Mouse (Mus musculus): ENCODE data around the gene Rnaseh2a.

Gene Rnaseh2a

DNA sequence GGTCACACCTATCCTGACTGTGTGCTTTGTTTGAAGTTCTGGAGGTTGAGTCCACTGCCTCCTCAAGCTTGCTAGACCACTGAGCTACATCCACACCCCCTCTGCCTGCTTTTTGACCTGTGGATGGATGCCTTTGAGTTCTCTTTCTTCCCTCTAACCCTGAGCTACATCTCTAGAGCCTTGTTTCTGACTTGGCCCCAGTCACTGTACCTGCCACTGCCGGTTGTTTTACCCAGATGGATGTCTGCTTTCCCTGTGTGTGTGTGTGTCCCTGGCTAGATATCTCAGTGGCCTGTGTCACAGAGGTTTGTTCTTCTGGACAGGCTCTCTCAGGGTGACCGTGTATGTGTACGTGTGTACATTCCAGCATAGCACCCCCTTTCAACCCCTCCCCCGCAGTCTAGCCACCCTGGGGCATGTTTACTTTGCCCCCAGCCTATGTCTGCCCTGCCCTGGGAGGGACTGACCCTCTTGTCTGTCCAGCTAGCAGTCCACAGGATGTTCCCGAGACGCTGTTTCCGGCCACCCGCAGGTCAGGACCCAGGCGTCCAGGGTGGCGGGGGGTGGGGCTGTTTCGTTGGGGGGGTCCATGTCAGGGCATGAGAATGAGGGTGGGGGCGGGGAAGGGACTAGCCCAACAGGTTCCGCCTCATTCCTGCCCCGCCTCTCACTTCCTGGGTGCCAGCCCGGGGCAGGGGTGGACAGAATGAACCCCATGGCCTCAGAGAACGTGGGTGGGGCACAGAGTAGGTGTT, 14.9 kb upstream of the Rnaseh2a start:
- no peak for DNase-seq (ENCODE audit: low read depth)

DNA sequence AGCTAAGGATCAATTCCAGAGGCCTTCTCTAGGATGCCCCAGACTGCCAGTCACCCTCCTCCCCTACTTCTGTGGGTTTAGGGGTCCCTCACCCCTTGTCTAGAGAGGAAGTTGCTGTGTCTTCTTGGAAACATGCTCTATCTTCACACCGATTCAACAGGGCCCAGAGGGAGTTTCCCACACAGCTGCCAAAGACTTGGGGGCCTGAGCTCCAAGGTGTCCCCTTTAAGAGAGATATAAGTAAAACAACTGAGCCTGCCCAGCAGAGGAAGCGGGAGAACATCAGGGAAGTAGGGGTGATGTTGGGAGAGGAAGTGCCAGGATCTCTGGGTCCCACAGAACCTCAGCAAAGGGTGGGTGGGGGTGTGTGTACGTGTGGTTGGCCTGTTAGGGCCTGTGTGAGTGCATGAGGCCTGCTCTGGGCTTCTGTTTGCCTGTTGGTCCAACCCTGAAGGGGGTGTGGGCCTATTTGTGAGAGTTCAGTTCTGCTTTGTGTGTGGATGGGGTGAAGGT, 13.0 kb upstream of the Rnaseh2a start:
- no peak for DNase-seq (ENCODE audit: low read depth)

DNA sequence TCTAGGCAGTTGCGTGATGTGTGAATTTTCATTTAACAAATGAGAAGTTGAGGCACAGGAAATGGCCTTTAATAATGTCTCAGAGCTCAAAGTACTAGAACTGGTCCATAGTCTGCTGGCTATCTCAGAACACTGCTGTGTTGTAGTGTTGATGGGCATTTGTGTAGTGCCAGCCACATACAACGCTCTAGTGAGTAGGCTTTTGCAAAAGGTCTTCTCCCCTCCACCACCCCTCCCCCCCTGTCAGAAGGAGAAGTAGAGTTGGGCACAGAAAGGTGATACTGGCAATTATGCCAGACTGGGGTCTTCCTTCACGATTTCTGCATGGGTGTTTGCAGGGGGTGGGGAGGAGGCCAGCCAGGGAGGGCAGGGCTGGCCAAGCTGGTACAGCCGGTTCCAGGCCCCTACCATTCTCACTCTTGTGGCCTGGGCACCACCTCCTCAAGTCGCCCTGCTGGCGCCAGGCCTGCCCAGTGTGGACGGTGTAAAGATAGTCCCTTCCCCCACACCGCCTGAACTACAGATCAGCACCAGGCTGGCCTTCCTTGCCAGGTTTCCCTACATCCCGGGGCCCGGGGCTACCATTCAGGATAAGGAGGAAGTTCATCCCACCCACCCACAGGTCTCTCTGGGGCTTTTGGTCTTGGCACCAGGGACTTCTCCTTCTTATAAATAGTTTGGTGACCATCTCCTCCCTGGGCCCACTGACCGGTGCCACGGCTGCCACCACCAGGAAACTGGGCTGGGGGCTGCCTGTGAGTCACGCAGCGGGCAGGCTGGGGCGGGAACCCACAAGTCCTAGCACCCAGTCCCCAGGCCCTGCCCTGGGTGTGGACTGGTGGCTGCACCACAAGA, 12.3 kb upstream of the Rnaseh2a start:
- DNase-seq (ENCODE audit: low read depth) = no peak

DNA sequence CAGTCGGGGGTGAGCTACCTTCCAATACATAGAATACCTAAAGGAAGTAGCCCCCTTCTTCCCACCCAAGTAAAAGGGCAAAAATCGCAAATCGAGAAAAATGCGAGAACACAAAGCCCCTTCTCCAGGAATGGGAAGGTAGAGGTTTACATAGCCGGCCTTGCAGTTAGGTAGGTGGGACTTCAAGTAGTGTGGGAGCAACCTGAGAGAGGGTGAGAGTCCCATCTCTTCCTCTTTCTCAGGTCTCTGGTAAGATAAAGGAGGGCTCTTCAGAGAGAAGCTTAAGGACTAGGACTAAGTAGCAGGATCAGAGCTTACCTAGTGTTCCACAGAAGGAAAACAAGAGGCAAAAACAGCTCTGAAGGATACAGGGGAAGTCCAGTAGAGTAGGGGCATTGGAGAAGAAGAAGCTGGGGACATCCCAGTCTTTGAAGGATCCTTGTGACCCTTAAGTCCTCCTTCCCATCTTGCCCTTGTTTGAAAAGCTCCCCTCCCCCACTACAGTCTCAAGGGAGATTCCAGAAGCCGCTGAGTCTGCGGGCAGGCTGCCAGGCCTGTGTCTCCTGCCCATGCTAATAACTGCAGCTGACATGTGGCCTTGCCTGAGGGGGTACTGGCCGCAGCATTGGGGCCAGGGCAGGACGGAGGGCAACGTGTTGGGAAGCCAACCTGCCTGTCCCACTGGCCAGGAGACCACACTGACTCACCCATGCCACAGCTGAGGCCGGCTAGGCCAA, 11.2 kb upstream of the Rnaseh2a start:
- no peak for DNase-seq (ENCODE audit: low read depth)

DNA sequence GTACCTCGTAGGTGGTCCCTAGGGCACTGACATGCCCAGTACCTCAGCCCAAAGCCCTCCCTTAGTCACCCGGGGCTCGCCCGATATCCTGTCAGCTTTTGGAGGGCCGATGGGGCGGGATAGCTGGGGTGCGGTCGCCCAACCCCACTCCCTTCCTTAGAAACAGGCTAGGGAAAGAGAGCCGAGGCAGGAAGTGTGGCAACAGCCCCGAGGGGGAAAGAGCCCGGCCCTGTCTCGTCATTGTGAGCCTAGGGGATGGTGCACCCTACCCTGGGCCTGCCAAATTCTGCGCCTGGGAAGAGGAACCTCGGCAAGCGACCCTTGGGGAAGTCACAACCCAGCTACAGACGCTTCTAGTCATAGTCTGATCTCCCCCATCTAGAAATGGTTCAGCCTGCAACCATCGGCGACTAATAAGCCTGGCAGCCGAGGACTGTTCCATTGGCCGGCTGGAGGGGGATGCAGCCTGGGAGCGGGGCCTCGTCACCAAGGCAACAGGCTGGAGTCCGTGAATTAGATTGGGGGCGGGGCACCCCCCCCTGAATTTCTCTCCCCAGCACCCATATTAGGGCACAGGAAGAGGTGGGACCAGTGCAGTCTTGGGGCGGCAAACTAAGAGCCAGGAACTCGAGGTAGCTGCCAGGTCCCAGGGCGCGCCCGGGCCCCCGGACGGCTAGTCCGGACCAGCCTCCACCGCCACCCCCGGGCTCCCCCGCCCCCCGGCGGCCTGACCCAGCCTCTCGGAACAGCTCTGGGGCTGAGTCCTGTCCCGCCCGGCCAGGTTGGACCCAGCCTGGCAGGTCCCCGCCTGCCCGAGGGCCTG, 10.2 kb upstream of the Rnaseh2a start:
- peak; percentile 91 for DNase-seq (ENCODE audit: low read depth)

DNA sequence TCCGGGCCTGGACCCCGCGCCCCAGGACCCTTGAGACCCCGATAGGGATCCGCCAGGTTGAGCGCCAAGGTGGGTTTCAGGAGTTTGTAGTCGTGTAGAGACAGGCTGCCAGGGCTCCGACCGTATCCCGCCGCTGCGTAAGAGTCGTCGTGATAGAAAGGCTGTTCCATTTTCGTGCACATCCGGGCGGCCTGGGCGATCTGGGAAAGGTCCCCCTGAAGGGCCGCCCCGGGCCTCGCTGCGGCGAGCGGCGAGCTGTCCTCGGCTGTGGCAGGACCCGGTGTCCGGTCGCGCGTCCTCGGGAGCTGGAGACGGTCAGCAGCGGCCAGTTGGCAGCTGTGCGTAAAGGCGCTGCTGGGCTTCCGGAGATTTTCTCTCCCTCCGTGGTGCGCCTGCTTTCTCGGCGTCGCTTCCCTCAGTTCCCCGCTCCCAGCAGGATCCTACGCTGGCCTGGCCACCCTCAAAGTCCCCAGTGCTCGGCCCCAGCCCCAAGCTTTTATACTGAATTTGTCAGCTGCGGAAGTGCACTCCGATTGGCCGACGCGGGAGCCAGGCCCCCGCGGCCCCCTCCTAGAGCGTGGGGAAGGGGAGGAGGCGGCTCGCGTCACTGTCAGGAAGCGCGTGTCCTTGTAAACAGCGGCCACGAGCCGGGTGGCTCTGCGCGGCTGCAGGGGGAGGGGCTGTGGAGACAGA, 8.8 kb upstream of the Rnaseh2a start, which contains the start of gene Junb:
Gene Junb, minus strand, starts transcription at position 471 of the 693 bp plus-strand sequence.
- peak; percentile 94 for DNase-seq (ENCODE audit: low read depth)

DNA sequence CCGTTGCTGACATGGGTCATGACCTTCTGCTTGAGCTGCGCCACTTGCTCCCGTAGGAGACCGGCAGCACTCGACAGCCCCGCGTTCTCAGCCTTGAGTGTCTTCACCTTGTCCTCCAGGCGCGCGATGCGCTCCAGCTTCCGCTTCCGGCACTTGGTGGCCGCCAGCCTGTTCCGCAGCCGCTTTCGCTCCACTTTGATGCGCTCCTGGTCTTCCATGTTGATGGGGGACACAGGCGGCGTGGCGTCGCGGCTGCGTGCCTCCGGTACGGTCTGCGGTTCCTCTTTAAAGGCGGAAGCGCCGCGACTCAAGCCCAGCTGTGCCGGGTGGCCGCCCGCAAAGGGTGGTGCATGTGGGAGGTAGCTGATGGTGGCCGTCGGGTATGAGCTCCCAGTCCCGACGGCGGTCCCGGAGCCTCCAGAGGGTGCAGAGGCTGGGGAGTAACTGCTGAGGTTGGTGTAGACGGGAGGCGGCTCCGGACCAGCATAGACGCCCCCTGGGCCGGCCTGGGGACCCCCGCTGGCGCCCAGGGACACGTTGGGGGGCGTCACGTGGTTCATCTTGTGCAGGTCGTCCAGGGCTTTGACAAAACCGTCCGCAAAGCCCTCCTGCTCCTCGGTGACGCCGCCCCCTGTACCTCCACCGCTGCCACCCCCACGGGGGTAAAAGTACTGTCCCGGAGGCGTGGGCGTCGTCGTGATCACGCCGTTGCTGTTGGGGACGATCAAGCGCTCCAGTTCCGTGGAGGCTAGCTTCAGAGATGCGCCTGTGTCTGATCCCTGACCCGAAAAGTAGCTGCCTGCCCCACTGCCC, 8.1 kb upstream of the Rnaseh2a start:
- no peak for DNase-seq (ENCODE audit: low read depth)

DNA sequence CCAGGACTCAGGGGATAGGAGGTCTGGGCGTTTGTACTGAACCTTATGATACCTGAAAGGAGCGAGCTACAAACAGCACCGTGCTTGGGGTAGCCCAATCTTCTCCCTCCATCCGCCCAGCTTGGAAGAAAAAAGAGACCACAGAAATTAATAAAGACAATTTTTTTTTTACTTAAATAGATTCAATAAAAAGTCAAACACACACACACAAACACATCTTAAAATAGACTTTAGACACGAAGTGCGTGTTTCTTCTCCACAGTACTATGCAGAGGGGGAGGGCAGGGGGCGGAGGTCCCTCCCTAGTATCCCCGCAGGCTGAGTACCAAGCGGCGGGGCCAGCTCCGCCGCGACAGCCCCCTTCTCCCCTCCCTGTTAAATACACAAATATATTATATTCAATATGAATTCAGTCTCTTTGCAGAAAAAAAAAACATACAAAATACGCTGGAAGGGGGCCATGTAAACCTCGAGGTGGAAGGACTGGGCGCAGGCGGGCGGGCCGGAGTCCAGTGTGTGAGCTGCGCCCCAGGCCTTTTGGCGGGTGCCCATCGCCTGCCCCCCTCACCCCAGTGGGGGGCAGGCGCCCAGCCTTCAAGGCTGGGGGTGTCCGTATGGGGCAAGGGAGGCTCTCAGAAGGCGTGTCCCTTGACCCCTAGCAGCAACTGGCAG, 7.3 kb upstream of the Rnaseh2a start:
- DNase-seq (ENCODE audit: low read depth) = no peak

DNA sequence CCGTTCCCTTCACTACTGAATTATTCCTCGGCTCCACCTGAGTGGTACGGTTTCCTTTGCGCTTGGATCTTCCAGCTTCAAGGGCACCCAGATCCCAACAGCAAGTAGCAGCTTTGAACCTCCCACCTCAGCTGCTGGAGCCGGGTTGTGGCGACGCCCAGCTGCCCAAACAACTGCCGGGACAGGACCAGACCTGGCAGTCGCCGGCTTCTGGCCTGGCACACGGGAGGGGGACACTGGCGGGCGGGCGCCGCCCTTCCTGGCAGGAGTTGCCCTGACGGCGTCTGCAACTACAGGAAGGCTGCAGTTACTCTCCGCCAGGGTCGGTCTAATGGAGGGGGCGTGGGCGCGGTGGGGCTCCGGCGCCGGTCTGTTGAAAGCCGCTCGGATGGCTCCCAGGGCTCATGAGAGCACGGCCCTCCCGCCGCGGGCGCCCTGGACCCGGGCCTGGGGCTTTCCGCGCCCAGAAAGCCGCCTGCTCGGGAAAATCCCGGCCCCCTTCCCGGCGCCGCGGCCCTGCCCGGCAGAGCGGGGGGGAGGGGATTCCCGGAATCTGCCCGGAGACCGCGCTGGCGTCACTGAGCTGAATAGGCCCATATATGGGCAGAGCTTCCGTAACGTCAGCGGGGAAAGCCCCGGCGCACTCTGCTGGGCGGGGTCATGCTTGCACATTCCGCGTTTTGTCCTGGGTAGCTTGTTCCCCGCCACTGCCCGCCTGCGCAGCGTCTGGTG, 6.6 kb upstream of the Rnaseh2a start:
- peak; percentile 92 for DNase-seq (ENCODE audit: low read depth)

DNA sequence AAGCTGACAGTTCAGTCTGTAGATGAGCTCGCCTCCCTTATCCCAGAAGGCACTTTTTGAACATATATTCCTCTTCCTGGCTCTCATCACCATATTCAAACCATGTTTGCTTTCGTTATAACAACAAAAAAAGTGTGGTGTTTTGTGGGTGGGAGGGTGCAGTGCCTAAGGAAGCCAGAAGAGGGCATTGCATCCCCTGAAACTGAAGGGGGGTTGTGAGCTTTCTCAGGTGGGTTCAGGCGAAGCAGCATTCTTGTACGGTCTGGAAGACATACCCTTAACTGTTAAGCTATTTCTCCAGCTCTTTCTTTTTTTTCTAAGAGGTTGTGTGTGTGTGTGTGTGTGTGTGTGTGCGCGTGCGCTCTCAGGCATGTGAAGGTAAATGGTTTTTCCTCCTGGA, 5.9 kb upstream of the Rnaseh2a start:
- DNase-seq (ENCODE audit: low read depth) = no peak

DNA sequence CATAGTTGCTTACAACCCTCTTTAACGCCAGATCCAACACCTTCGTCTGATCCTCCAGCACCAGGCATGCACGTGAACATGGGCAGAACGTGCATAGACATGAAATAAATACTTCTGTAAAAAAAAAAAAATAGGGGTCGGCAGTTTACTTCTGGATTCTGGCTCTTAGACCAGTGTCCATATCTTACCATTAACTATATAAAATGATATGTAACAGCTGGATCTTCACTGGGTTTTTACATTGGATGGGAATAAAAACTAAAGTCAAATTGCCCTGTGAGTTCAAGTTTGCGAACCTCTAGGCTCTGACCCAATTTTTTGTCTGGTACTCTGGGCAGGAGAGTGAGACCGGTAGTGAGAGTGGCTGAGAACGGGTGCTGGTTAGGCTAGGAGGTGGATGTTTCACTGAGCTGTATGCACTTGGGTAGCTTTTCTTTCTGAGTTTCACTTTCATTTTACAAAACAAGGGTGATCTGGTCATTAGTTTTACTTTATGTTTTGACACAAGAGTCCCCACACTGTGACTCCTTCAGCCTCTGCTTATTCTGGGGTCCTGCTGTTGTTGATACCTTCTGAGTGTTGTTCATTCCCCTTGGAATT, 5.1 kb upstream of the Rnaseh2a start:
- DNase-seq (ENCODE audit: low read depth) = no peak

DNA sequence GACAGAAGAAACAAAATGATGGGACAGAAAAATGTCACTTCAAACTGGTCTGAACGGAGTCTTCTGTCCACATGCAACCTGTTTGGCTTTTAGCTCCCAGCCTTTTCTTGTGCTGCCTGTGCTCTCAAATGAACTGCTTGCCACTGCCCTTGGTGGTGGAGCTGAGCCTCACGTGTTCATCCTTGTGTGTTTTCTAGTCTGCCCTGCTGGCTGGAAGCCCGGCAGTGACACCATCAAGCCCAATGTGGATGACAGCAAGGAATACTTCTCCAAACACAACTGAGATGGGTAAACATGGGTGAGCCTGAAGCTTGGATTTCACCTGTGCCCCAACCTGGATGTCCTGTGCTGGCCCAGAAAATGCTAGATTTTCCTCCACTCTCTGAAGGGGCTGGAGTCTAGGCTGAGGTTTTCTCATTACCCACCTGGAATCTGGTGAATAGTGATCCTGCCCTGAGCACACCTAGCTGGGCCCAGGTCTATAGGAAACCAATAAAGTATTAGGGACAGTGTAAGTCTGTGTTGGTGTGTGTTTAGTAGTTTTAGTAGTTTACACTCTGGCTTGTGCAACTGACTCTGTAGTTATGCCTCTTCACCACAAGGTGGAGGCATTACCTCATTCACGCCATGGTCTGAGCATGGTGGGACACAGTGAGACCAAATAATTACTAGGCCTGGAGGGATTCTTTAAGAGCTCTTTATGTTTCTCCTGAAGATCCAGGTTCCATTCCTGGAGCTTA, 4.4 kb upstream of the Rnaseh2a start:
- no peak for DNase-seq (ENCODE audit: low read depth)

DNA sequence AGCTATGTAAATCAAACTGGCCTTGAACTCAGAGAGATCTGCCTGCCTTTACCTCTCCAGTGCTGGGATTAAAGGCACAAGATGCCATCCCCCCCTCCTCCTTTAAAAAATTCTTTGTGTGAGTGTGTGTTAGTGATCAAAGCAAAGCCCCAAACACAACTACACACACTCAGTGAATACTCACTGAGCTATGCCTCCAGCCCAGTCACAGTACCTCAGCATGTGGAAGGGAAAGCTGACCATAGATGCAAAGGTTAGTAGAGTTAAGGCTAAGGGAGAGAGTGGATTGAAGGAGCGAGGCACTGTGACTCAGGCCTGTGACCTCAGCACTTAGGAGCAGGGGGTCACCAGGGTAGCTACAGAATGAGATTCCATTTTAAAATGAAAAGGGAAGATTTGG, 3.5 kb upstream of the Rnaseh2a start:
- DNase-seq (ENCODE audit: low read depth) = no peak

DNA sequence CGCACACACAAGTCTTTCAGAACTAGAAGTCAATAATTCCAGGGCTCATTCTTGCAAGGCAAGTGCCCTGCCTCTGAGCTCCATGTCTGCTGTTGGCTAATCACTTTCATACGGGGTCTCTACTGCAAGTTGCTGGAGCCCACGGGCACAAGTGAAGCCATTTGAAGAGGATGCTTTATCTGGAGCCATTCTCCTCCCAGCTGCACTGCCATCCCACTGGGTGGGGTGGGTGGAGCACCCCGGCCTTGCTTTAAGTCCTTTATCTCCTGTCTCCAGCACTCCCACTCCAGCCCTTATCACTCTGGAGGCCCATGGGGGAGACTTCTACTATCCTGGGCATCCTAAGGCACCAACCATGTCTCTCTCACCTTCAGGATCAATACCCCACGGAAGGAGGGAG, 1.3 kb upstream of the Rnaseh2a start:
- DNase-seq (ENCODE audit: low read depth) = no peak

DNA sequence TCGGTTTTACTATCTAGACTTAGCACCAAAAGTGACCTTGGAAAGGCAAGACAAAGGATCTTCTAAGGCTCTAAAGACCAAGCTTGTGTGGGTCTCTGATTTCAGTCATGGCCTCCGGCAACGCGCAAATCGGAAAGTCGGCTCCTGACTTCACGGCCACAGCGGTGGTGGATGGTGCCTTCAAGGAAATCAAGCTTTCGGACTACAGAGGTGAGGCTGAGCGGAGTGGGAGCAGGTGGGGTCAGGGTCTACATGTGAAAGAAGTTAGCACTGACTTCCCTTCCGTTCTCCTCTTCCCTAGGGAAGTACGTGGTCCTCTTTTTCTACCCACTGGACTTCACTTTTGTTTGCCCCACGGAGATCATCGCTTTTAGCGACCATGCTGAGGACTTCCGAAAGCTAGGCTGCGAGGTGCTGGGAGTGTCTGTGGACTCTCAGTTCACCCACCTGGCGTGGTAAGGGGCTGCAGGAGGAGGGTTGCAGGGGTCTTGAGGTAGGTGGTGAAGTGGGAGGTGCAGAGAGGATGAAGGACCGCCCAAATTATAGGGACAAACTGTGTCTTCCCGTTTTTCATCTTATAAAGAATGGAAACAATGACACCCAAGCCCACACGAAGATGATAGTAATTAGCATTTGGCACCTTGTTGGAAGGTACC, 696 bp upstream of the Rnaseh2a start:
- DNase-seq (ENCODE audit: low read depth) = no peak

DNA sequence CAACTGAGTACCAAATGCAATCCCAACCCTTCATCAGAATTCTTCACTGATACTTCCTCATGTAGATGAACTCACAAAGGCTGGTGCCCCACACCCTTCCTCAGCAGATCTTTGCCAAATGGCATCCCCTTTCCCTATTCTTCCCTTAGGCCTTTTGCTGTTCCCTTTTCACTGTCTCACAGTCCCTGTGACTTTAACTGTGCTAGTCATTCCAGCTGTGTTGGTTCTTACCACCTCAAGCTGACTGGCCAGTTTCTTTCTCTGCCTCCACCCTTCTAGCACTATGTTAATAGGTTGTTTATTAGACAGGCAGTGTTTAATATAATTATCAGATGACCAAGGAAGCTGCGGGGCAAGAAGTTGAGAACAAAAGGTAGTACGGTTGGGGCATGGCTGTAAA, 917 bp downstream of the Rnaseh2a start:
- no peak for DNase-seq (ENCODE audit: low read depth)
